Mouse (Mus musculus): ENCODE results near the gene Gjd3. TPM values are rescaled to one million over a fixed set of nuclear protein-coding genes. Genes with fewer than 3 reads are reported as not detected.

Gene Gjd3
- polyA plus RNA-seq, 1 experiment: 0.56 TPM

DNA sequence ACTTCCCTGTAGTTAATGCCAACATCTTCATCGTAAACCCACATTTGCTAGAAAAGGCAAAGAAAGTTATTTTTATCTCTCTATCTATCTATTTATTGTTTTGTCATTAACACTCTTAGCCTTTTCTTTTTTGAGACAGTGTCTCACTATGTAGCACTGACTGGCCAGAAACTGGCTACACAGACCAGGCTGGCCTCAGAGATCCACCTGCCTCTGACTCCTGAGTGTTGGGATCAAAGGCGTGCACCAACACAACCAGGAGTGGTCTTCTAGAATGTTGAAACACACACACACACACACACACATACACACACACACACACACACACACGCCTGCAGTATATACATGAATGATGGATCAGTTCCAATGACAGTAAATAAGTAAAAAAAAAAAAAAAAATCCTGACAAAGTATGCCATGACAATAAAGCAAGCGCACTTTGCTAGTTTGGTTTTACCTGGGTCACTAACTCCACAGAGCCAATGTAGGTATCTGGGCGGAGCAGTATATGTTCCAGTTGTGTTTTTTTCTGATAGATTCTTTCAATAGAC is 39.6 kb upstream of the Gjd3 start:
- 82% methylated on average over 5 of the region's 5 CpGs for WGBS
- Histone ChIP-seq H3K27me3 (ENCODE audit: control insufficient read depth, insufficient read depth, low read length) (no peaks in the 10 kb centered on the region), H3K4me3 (ENCODE audit: extremely low read depth, insufficient read depth, insufficient read length) (no peak overlapping the region), H3K36me3 (ENCODE audit: control insufficient read depth, insufficient read depth, low read length) (no peaks in the 10 kb centered on the region), H3K27ac (ENCODE audit: insufficient read depth, low read length) (no peak overlapping the region), H3K4me1 (ENCODE audit: control insufficient read depth, insufficient read depth, insufficient read length) (no peaks in the 10 kb centered on the region; the same call in 1 of the 2 replicates)
- no peak for DNase-seq (ENCODE audit: low read depth in 1 of 2, low spot score in 2 of 2)
- TF ChIP-seq CTCF (IDR thresholded peaks at IDR 0.05; ENCODE audit: extremely low read depth, insufficient read depth, insufficient read length, insufficient replicate concordance): no peak
- TF ChIP-seq POLR2A (IDR thresholded peaks at IDR 0.05; ENCODE audit: low read depth, low read length): no peak

DNA sequence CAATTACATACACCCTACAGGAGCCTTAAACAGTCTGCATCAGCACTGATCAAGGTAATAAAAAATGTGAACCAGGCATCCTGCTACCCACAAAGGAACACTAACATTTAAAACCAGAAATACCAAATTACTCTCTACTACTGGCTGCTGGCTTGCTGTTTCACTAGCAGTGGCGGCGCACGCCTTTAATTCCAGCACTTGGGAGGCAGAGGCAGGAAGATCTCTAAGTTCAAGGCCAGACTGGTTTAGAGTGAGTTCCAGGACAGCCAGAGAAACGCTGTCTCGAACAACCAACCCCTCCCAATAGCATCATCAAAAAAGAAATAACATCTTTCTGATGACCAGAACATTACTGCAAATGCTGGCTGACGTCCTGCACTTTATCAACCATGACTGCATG is 37.0 kb upstream of the Gjd3 start:
- no peaks in the 10 kb centered on the region; the same call in 1 of the 2 replicates for H3K4me1 ChIP-seq (ENCODE audit: control insufficient read depth, insufficient read depth, insufficient read length)
- no peaks in the 10 kb centered on the region for H3K27me3 ChIP-seq (ENCODE audit: control insufficient read depth, insufficient read depth, low read length)
- no peak overlapping the region for H3K27ac ChIP-seq (ENCODE audit: insufficient read depth, low read length)
- H3K36me3 ChIP-seq (ENCODE audit: control insufficient read depth, insufficient read depth, low read length): no peaks in the 10 kb centered on the region
- no peak for TF ChIP-seq POLR2A (IDR thresholded peaks at IDR 0.05; ENCODE audit: low read depth, low read length)
- H3K4me3 ChIP-seq (ENCODE audit: extremely low read depth, insufficient read depth, insufficient read length): no peak overlapping the region
- 93% methylated on average over 6 of the region's 6 CpGs for WGBS
- DNase-seq (ENCODE audit: low read depth in 1 of 2, low spot score in 2 of 2): no peak

DNA sequence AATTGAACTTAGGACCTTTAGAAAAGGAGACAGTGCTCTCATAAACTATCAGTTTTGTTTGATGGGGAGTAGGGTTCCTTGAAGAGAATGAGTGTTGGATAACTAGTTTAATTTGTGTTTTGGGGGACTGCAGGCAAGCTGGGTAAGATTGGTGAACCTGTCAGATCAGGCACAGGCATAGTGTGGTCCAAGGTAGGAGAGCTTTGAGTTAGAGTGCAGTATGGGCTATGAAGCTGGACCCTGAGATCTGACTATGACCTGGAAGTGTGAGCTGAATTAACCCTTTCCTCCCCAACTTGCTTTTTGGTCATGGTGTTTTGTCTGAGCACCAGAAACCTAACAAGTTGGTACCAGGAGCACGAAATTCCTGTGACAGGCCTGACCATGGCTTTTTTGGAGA is 31.0 kb upstream of the Gjd3 start:
- H3K27ac ChIP-seq (ENCODE audit: insufficient read depth, low read length): no peak overlapping the region
- no peak overlapping the region for H3K4me3 ChIP-seq (ENCODE audit: extremely low read depth, insufficient read depth, insufficient read length)
- TF ChIP-seq POLR2A (IDR thresholded peaks at IDR 0.05; ENCODE audit: low read depth, low read length): no peak
- TF ChIP-seq CTCF (IDR thresholded peaks at IDR 0.05; ENCODE audit: extremely low read depth, insufficient read depth, insufficient read length, insufficient replicate concordance): no peak
- H3K27me3 ChIP-seq (ENCODE audit: control insufficient read depth, insufficient read depth, low read length): no peaks in the 10 kb centered on the region
- no peaks in the 10 kb centered on the region for H3K4me1 ChIP-seq (ENCODE audit: control insufficient read depth, insufficient read depth, insufficient read length)
- DNase-seq (ENCODE audit: low read depth in 1 of 2, low spot score in 2 of 2): no peak
- 95% methylated on average over 1 of the region's 1 CpGs for WGBS
- H3K36me3 ChIP-seq (ENCODE audit: control insufficient read depth, insufficient read depth, low read length): no peaks in the 10 kb centered on the region; the same call in 1 of the 2 replicates

DNA sequence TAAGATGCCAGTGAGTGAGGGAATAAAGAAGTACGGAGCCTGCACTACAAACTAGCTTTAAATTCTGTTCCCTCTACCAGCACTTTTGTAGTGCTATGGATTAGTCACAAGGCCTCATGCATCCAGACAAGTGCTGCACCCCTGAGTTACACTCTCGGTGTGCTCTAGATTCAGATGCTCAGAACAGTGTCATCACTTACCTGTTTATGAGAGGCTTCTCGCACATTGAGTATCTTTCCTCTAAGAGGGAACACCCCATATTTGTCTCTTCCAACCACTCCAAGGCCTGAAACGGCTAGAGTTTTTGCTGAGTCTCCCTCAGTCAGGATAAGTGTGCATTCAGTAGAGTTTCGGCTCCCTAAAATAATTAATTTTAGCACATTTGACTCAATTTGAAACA is 27.9 kb upstream of the Gjd3 start:
- Histone ChIP-seq H3K36me3 (ENCODE audit: control insufficient read depth, insufficient read depth, low read length) (no peaks in the 10 kb centered on the region; the same call in 1 of the 2 replicates), H3K27me3 (ENCODE audit: control insufficient read depth, insufficient read depth, low read length) (no peaks in the 10 kb centered on the region), H3K27ac (ENCODE audit: insufficient read depth, low read length) (no peak overlapping the region), H3K4me1 (ENCODE audit: control insufficient read depth, insufficient read depth, insufficient read length) (no peaks in the 10 kb centered on the region), H3K4me3 (ENCODE audit: extremely low read depth, insufficient read depth, insufficient read length) (no peak overlapping the region)
- no peak for DNase-seq (ENCODE audit: low read depth in 1 of 2, low spot score in 2 of 2)
- 96% methylated on average over 5 of the region's 5 CpGs for WGBS
- TF ChIP-seq POLR2A (IDR thresholded peaks at IDR 0.05; ENCODE audit: low read depth, low read length) (no peak), CTCF (IDR thresholded peaks at IDR 0.05; ENCODE audit: extremely low read depth, insufficient read depth, insufficient read length, insufficient replicate concordance) (no peak)

DNA sequence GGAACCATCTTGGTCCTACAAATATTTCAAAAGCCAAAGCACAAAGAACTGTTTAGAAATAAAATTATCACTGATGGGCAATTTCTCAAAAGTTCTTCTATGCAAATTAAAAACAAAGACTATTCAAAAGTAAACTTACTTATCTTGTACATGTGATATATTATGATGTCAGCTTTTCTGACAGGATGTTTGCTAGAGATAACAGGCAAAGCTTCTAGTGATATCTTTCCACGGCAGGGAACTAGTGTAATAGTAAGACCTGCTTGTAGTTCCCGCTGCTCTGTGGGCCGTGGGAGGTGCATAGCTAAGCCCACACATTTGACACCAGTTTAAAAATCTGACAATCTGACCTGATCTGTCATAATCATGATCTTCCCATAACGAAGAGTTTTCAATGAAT is 27.3 kb upstream of the Gjd3 start:
- 70% methylated on average over 4 of the region's 4 CpGs for WGBS
- Histone ChIP-seq H3K27ac (ENCODE audit: insufficient read depth, low read length) (no peak overlapping the region), H3K4me3 (ENCODE audit: extremely low read depth, insufficient read depth, insufficient read length) (no peak overlapping the region), H3K36me3 (ENCODE audit: control insufficient read depth, insufficient read depth, low read length) (peaks cover 1% of the 10 kb centered on the region), H3K4me1 (ENCODE audit: control insufficient read depth, insufficient read depth, insufficient read length) (no peaks in the 10 kb centered on the region), H3K27me3 (ENCODE audit: control insufficient read depth, insufficient read depth, low read length) (no peaks in the 10 kb centered on the region)
- DNase-seq (ENCODE audit: low read depth in 1 of 2, low spot score in 2 of 2): no peak
- TF ChIP-seq CTCF (IDR thresholded peaks at IDR 0.05; ENCODE audit: extremely low read depth, insufficient read depth, insufficient read length, insufficient replicate concordance) (no peak), POLR2A (IDR thresholded peaks at IDR 0.05; ENCODE audit: low read depth, low read length) (no peak)

DNA sequence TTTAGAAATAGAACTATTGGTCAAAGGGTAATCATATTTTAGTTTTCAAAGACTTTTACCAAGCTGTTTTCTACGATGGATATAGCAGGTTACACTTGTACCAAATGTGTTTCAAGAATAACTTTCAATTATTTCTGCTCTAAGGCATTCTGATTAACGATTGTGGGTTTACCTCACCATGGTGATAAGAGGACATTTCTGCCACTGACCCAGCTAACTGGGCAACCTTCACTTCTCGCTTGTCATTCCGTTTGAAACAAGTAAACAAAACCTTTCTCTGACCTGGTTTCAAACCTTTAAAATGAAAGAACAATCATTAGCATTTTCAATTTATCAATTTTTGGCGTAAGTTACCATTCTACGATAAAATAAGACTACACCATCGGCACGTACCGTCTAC is 24.0 kb upstream of the Gjd3 start:
- 95% methylated on average over 9 of the region's 9 CpGs for WGBS
- Histone ChIP-seq H3K4me1 (ENCODE audit: control insufficient read depth, insufficient read depth, insufficient read length) (no peaks in the 10 kb centered on the region), H3K27me3 (ENCODE audit: control insufficient read depth, insufficient read depth, low read length) (no peaks in the 10 kb centered on the region), H3K27ac (ENCODE audit: insufficient read depth, low read length) (no peak overlapping the region), H3K4me3 (ENCODE audit: extremely low read depth, insufficient read depth, insufficient read length) (no peak overlapping the region), H3K36me3 (ENCODE audit: control insufficient read depth, insufficient read depth, low read length) (peaks cover 3% of the 10 kb centered on the region)
- DNase-seq (ENCODE audit: low read depth in 1 of 2, low spot score in 2 of 2): no peak
- no peak for TF ChIP-seq POLR2A (IDR thresholded peaks at IDR 0.05; ENCODE audit: low read depth, low read length)
- no peak for TF ChIP-seq CTCF (IDR thresholded peaks at IDR 0.05; ENCODE audit: extremely low read depth, insufficient read depth, insufficient read length, insufficient replicate concordance)

DNA sequence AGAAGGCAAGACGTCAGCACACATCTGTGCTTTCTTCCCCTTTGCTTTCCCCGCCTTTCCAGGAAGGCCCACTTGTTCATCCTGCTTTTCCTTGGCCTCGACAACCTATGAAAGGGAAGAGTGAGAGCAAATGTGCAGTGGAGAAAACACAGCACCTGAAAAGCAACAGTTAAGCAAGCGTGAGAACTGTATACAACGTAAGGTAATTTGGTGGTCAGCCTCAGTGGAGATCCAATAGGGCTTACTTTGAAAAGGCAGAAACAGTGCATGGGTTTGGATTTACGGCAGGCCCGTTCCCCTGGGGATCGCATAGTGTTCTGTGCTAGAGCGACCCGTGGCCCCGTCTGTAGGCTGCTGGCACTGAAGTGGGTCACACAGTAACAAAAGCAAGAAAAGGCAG is 16.4 kb upstream of the Gjd3 start:
- no peak overlapping the region for H3K27ac ChIP-seq (ENCODE audit: insufficient read depth, low read length)
- TF ChIP-seq CTCF (IDR thresholded peaks at IDR 0.05; ENCODE audit: extremely low read depth, insufficient read depth, insufficient read length, insufficient replicate concordance): no peak
- no peak for DNase-seq (ENCODE audit: low read depth in 1 of 2, low spot score in 2 of 2)
- H3K4me1 ChIP-seq (ENCODE audit: control insufficient read depth, insufficient read depth, insufficient read length): no peaks in the 10 kb centered on the region
- no peak overlapping the region for H3K4me3 ChIP-seq (ENCODE audit: extremely low read depth, insufficient read depth, insufficient read length)
- no peaks in the 10 kb centered on the region for H3K27me3 ChIP-seq (ENCODE audit: control insufficient read depth, insufficient read depth, low read length)
- peaks cover 8% of the 10 kb centered on the region for H3K36me3 ChIP-seq (ENCODE audit: control insufficient read depth, insufficient read depth, low read length)
- WGBS: 96% methylated on average over 11 of the region's 11 CpGs

Data from spleen, adult 2 months (tissue).